Mouse (Mus musculus) splenic B cell, adult 2 months (primary cell): ENCODE results near the gene Cfap57.

ENCODE experiments used
- DNase-seq: peaks from one replicate; pipeline ENCODE4 v3.0.0-alpha.2; 2011; ENCODE audit warnings: low read depth, low spot score
- H3K27me3 ChIP-seq: 2 replicates; pipeline ENCODE4 v1.6.1; 2012; ENCODE audit warnings: mild to moderate bottlenecking, low read length, moderate library complexity, mixed read lengths; ENCODE audit not compliant: control insufficient read depth, poor library complexity, insufficient read depth, severe bottlenecking
- H3K36me3 ChIP-seq: 2 replicates; pipeline ENCODE4 v1.6.1; 2012; ENCODE audit warnings: mild to moderate bottlenecking, low read length, moderate library complexity, mixed read lengths; ENCODE audit not compliant: control insufficient read depth, poor library complexity, insufficient read depth, severe bottlenecking

Gene Cfap57

DNA sequence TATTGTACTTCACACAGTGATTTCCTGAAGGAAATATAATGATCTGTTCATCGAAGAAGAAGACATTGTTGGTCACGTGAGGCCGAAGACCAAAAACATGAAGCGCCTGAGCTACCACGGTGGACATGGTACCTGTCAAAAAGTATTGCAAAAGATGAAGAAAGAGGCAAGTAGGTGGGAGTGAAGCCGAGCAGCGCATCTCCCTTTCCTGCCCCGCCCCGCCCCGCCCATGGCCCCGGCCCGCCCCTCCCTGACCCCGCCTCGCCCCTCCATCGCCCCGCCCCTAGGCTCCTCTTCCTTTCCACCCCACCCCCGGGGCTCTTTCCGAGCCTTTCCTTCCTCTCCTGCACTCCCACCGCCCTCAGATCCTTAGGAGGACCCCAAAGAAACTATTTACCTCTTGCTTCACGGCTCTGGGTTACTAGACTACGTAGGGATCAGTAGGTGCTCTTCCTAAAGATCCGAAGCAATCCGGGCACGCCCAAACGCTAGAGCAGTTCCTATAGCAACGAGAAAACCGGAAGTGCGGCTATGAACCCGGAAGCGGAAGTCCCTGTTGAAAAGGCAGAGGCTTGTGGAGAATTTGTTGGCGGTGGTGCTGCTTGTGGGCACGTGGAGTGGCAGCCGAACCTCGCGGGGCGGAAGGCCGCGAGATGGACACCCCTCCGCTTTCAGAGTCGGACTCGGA, at the start of gene Cfap57, which contains the start of gene Ebna1bp2:
Gene Cfap57 (minus strand): TSS at position 499 of the 688 bp plus-strand sequence.
Gene Ebna1bp2 (plus strand): TSS at position 521 of the 688 bp plus-strand sequence.
- peak; percentile 96 for DNase-seq
- Histone ChIP-seq H3K36me3 (peaks cover 5% of the 10 kb centered on the region), H3K27me3 (no peaks in the 10 kb centered on the region)

DNA sequence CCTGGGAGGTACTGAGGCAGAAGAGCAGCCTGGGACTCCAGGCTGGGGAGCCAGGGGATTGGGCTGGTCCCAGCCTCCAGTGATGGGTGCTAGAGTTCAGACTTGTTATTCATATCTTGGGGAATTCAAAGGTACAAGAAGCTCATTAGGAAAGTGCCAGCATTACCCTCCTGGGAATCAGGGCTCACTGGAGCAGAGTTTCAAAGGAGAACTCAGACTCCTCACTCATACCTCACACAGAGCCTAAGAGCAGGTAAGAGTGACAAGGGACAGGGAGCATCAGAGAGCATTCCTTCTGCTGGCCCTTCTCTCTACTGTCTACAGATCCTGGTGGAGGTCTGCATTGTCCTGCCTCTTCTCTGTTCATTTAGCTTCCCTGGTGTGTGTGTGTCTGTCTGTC, 38.1 kb upstream of the Cfap57 start, which contains the start of gene Olfr62:
Gene Olfr62 (plus strand): TSS at position 301 of the 400 bp plus-strand sequence.
- no peak for DNase-seq
- no peaks in the 10 kb centered on the region for H3K27me3 ChIP-seq
- H3K36me3 ChIP-seq = no peaks in the 10 kb centered on the region

DNA sequence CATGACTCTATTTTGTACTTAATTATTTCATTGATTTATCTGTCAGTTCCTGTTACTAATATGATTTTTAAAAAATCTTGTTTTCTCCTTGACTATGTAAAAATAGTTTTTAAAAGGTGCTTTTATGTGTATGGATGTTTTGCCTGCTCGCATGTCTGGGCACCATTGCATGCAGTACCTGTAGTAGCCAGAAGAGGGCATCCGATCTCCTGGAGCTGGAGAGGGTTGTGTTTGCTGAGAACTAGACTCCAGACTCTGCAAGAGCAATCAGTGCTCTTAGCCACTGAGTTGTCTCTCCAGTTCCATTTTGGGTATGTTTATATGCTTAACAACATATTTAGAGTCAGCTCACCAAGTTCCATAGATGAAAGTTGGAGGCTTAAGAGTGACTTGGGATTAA, 24.7 kb upstream of the Cfap57 start:
- DNase-seq = peak; percentile 77
- H3K36me3 ChIP-seq = no peaks in the 10 kb centered on the region
- H3K27me3 ChIP-seq = no peaks in the 10 kb centered on the region

DNA sequence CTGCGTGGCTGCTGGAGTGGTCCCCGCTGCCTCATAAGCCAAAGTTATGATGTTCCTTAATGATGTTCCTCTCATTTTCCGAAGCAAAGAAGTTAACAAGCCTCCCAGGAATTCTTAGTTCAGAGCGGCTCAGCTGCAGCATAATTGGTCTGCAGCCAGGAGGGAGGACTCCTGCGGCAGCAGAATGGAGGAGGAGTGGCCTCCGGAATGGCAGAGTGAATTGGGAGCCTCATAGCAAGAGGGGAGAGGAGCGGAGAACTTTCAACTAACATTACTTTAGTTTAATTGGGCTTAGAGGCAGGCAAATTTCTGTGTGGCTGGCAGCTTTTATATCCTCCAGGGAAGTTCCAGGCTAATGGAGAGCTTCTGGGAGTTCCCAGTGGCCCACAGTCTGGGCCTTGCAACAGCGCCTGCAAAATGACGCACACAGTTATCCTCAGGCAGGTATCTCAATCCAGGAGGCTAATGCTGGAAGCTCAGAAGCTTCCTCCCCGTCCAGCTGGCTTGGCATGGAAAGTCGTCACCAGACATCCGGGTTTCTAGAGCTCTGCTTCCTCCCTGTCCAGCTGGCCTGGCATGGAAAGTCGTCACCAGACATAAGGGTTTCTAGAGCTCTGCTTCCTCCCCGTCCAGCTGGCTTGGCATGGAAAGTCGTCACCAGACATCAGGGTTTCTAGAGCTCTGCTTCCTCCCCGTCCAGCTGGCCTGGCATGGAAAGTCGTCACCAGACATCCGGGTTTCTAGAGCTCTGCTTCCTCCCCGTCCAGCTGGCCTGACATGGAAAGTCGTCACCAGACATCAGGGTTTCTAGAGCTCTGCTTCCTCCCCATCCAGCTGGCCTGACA, 22.0 kb upstream of the Cfap57 start:
- no peaks in the 10 kb centered on the region for H3K27me3 ChIP-seq
- no peak for DNase-seq
- no peaks in the 10 kb centered on the region for H3K36me3 ChIP-seq

DNA sequence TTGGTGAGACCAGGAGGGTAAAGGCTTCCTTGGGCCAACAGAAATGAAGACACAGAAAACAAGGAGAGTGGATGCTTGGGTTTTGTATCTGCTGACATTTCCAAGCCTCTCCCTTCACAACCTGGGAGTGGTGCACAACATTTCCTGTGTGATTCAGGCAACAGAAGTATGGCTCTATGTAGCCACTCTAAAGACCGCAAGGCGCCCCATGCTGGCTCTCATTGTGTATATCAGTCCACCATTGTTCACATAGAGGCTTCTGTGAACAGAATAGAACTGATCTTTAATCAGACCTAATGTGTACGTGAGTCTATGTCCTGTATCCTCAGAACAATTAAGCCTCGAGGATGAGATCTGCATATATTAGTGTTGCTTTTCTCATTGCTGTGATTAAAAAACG, 9.7 kb upstream of the Cfap57 start:
- Histone ChIP-seq H3K36me3 (peaks cover 5% of the 10 kb centered on the region), H3K27me3 (no peaks in the 10 kb centered on the region)
- no peak for DNase-seq

DNA sequence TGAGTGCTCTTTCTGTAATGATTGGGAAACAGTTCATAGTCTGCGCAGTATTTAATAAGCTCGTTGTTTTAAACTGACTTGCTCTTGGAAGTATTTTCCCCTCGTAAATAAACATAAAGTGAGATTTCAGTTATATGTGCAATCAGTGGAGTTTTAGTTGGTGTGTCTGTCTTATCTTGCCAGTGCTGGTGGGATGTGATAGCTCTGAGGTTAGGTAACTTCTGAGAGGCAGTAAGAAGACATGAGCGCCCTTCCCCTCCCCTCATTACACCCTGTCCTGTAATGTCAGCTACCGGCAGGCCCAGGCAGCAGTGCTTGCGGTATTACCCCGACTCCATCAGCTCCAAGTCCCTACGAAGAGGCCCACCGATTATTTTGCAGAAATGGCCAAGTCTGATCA, 1.2 kb upstream of the Cfap57 start:
- Histone ChIP-seq H3K36me3 (peaks cover 10% of the 10 kb centered on the region), H3K27me3 (no peaks in the 10 kb centered on the region)
- DNase-seq = no peak

DNA sequence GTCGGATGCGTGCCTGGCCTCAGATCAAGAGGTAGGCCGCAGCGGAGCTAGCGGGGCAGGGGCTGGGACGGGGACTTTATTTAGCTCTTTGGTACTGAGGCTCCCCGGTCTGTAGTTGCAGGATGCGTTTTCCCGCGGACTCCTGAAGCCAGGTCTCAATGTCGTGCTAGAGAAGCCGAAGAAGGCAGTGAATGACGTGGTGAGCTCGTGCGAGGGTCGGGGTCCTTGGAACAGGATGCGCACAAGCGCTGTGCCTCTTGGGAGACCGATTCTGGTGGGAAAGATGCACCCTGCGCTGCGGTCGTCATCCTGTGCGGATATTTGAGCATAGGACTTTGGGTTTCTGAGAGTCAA, 367 bp upstream of the Cfap57 start:
- Histone ChIP-seq H3K36me3 (peaks cover 6% of the 10 kb centered on the region), H3K27me3 (no peaks in the 10 kb centered on the region)
- no peak for DNase-seq

DNA sequence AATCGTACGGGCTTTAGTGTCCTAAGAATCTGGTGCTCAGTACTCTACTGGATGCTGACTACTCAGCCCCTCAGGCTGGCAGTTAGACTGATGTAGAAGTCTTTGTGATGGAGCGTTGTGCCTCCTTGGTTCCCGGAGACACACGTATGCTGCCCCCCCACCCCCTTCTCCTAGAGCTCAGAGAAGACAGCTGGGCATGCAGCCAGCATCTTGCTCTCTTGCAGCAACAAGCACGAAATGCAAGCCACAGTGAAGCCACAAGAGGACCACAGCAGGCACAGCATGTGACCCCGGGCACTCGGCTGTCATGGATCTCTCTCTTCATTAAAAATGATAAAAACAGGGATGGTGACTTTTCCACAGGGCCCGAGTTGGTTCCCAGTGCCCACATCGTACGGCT, 5.2 kb downstream of the Cfap57 start:
- H3K36me3 ChIP-seq = no peaks in the 10 kb centered on the region
- no peak for DNase-seq
- no peaks in the 10 kb centered on the region for H3K27me3 ChIP-seq

DNA sequence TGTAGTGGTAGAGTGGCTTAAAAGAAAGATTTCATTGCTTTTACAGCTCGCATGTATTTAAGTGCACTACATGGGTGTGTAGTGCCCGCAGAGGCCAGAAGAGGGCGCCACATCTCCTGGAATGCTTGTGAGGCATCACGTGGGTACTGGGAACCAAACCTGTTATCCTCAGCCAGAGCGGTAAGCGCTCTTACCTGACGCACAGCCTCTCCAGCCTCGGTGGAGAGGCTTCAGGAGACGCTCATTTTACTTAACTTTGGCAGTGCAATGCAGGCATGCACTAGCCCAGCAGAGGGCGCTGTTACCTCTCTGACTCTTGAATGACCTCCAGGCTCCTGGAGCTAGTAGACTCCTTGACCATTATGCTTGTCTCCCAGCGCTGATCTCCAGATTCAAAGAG, 8.0 kb downstream of the Cfap57 start:
- no peaks in the 10 kb centered on the region for H3K36me3 ChIP-seq
- DNase-seq = peak; percentile 36
- H3K27me3 ChIP-seq = no peaks in the 10 kb centered on the region

DNA sequence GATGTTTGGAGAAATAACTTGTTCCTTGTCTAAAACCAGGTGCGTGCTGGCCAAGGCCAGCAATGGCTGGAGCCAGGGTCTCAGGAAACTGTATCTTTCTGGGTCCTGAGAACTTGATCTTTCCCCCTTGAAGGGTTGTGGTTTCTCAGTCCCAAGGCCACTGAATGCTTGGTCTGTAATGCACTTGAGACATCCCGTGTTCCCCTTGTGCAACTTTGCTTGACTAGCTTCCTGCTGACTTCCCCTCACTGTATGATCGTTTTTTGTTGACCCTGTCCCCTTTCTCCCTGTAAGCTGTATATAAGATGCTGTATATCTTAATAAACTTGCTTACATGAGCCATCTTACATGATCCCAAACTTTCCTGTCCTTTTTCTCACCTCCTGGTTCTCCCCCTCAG, 10.7 kb downstream of the Cfap57 start:
- DNase-seq = no peak
- no peaks in the 10 kb centered on the region for H3K36me3 ChIP-seq
- H3K27me3 ChIP-seq = no peaks in the 10 kb centered on the region

DNA sequence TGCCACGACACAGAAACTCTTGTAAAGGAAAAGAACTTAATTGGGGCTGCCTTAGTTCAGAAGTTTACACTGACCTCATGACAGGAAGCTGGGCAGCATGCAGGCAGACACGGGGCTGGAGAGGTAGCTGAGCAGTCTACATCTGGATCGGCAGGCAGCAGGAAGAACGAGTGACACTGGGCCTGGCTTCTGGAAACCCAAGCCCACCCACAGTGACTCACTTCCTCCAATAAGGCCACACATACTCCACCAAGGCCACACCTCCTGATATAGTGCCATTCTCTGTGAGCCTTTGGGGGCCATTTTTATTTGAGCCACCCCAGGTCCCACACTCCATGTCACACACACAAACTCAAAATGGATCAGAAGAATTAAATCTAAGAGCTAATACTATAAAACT, 16.5 kb downstream of the Cfap57 start:
- no peaks in the 10 kb centered on the region for H3K36me3 ChIP-seq
- DNase-seq = no peak
- no peaks in the 10 kb centered on the region for H3K27me3 ChIP-seq

DNA sequence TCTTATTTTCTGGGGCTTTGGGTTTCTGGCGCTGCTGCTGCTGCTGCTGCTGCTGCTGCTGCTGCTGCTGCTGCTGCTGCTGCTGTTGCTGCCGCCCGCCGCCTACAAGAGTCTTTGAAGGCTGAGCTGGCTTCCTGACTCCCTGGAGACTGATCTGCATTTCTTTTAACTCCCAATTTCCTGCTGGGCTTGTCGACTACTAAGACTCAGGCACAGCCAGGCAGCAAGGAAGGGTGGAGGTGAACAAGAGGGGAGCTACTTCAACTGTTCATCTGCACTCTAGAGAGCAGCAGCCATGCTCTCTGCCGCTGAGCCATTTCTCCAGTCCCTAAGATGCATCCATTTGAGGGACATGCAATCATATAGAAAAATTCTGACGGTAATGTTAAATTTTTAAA, 30.8 kb downstream of the Cfap57 start:
- DNase-seq = no peak
- no peaks in the 10 kb centered on the region for H3K36me3 ChIP-seq
- no peaks in the 10 kb centered on the region for H3K27me3 ChIP-seq

DNA sequence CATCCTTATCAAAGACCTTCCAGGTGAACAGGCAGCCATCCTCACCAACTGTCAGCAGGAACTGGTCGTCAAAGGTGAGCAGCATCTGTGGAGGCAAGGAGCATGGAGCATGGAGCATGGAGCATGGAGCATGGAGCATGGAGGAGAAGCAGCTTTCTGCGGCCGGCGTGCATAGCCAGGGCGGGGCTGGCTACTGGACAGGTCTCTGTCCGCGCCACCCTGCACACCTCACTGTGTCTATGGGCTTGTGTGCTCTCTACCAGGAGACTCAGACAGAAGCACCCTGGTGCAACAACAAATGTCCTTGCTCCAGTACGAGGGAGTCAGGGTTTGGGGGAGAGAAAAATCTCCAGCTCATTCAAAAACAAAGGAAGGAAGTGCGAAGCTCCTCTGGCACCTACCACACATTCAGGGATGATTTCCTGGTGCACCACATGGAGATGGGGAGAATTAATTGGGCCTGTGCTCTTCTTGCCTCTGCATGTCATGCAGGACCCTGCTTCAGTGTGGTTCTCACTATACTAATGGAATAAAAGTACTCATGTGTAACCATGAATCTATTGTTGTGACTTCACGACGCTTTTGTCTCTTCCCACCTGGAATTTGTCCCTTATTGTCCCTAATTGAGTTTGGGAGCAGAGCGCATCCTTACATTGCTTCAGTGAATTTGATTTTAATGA, 31.4 kb downstream of the Cfap57 start:
- no peak for DNase-seq
- H3K27me3 ChIP-seq = no peaks in the 10 kb centered on the region

DNA sequence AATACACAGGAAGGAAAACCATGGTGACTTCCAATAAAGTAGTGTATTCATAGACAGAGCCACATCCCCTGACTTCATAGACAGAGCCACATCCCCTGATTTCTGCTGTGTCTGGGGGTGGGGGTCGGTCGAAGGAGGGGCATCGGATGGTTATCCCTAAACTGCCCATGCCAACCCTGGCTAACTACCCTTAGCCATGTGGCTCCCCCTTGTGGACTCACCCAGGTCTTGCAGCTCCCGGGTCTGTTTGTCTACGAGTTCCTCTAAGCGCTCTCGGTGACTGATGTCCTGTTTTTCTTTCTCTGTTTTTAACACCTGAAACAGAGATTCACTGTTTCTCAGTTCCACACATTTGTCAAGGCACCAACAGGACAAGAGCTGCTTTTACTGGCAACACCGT, 37.9 kb downstream of the Cfap57 start:
- DNase-seq = no peak
- H3K27me3 ChIP-seq = no peaks in the 10 kb centered on the region

More for the DNA sequence above, 31.4 kb downstream of the Cfap57 start:
- H3K36me3 ChIP-seq = no peaks in the 10 kb centered on the region

DNA sequence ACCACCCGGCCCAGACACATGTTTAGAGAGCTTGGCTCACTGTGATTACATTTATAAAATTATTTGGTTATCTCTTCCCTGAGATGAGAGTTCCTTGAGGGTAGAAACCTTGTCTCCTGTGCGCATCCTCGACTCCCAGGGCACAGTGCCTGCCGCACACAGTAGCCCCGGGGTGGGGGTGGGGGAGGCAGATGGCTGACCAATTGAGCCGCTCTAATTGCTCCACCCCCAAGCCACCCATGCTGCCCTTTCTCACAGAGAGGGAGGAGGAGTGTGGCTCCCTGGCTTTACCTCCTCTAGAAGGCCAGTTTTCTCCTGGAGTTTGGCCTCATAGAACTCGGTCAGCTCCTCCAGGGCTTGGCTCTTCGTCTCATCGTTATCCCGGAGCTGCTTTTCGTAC, 39.1 kb downstream of the Cfap57 start:
- no peaks in the 10 kb centered on the region for H3K27me3 ChIP-seq
- DNase-seq = no peak
- no peaks in the 10 kb centered on the region for H3K36me3 ChIP-seq

More for the DNA sequence above, 37.9 kb downstream of the Cfap57 start:
- H3K36me3 ChIP-seq = no peaks in the 10 kb centered on the region
